19 mouse cellular contexts compared by ENCODE assay signal in genomic region chr16:7728186-7728585, GRCm38 (mm10).
A peak's percentile ranks its signal among the peaks of the same experiment; 100 is the strongest.
DNase-seq lines count a peak whose midpoint lies in the region; ATAC-seq and TF ChIP-seq lines count a peak whose summit lies in the region.
"Had no signal": no experiment of that assay in that cellular context is flagged by ENCODE, and none has a peak within 500 bp of the region (broad histone marks: within the 10 kb centered on the region; RNA-seq: fewer than 3 reads in every experiment).

No protein-coding gene starts in this region.

- intact Hi-C loops in gastrocnemius, adult 2 months (cut with DNase I), result no loop called here

- H3K4me2 ChIP-seq in liver, postnatal 0 days (ENCODE audit: low read depth, low read length), result no peak overlapping the region
- no peak overlapping the region for H3K4me2 ChIP-seq in neural tube, embryonic 15.5 days
- H3K4me2 ChIP-seq: embryonic facial prominence, embryonic 15.5 days; heart, embryonic 11.5 days; hindbrain, embryonic 12.5 days; liver, embryonic 13.5 days; lung, embryonic 15.5 days; neural tube, embryonic 12.5 days had no signal

- 53% methylated on average over 2 of the region's 2 CpGs for WGBS in liver, adult 2 months
- WGBS in liver, postnatal 0 days (ENCODE audit: insufficient replicate concordance), result 61% methylated on average over 2 of the region's 2 CpGs
- 76% methylated on average over 2 of the region's 2 CpGs for WGBS in neural tube, embryonic 15.5 days

- H3K4me3 ChIP-seq in gastrocnemius, adult 2 months, result no peak overlapping the region
- H3K4me3 ChIP-seq in liver, adult 2 months (ENCODE audit: insufficient read depth, low read depth, low read length), result no peak overlapping the region
- no peak overlapping the region for H3K4me3 ChIP-seq in liver, postnatal 0 days (ENCODE audit: low read depth, low read length)
- no peak overlapping the region for H3K4me3 ChIP-seq in neural tube, embryonic 15.5 days (replicated peaks)
- H3K4me3 ChIP-seq: embryonic facial prominence, embryonic 15.5 days; hindbrain, embryonic 12.5 days; liver, embryonic 13.5 days; lung, embryonic 15.5 days; neural tube, embryonic 12.5 days had no signal

- no peaks in the 10 kb centered on the region for H3K27me3 ChIP-seq in liver, adult 2 months (ENCODE audit: control insufficient read depth, insufficient read depth, low read length)
- no peaks in the 10 kb centered on the region for H3K27me3 ChIP-seq in liver, postnatal 0 days (ENCODE audit: insufficient read depth, low read length)
- no peaks in the 10 kb centered on the region for H3K27me3 ChIP-seq in neural tube, embryonic 15.5 days (replicated peaks)
- H3K27me3 ChIP-seq: CH12.LX; embryonic facial prominence, embryonic 15.5 days; hindbrain, embryonic 12.5 days; liver, embryonic 13.5 days; lung, embryonic 15.5 days; neural tube, embryonic 12.5 days had no signal

- DNase-seq in gastrocnemius, adult 2 months, result peak; percentile 25
- no peak for DNase-seq in gastrocnemius, postnatal 25 days
- DNase-seq in liver, adult 2 months (ENCODE audit: extremely low read depth, low read depth, low spot score), result peak; percentile 21
- DNase-seq in liver, postnatal 0 days, result no peak
- DNase-seq in Muller cell, postnatal 12 days (ENCODE audit: inconsistent ontology term), result peak; percentile 10
- peak; percentile 4 for DNase-seq in adrenal gland, postnatal 25 days
- DNase-seq: cerebellum, adult 9-11 months; kidney, adult 18-20 months; liver, embryonic 13.5 days; lung, postnatal 4 days had no signal

- H3K27ac ChIP-seq in gastrocnemius, adult 2 months, result no peak overlapping the region
- no peak overlapping the region for H3K27ac ChIP-seq in liver, adult 2 months (replicated peaks; ENCODE audit: insufficient read depth, low read depth, low read length)
- H3K27ac ChIP-seq in liver, postnatal 0 days (ENCODE audit: low read depth), result no peak overlapping the region
- H3K27ac ChIP-seq in neural tube, embryonic 15.5 days (replicated peaks), result no peak overlapping the region
- H3K27ac ChIP-seq: embryonic facial prominence, embryonic 15.5 days; hindbrain, embryonic 12.5 days; kidney, postnatal 0 days; liver, embryonic 13.5 days; lung, embryonic 15.5 days; neural tube, embryonic 12.5 days had no signal

- H3K9ac ChIP-seq in liver, adult 2 months (ENCODE audit: low read depth, low read length), result no peak overlapping the region
- H3K9ac ChIP-seq in liver, postnatal 0 days (replicated peaks), result no peak overlapping the region
- H3K9ac ChIP-seq in neural tube, embryonic 15.5 days (replicated peaks), result no peak overlapping the region
- H3K9ac ChIP-seq: embryonic facial prominence, embryonic 15.5 days; hindbrain, embryonic 12.5 days; liver, embryonic 13.5 days; lung, embryonic 15.5 days; neural tube, embryonic 12.5 days had no signal

- no peak for TF ChIP-seq EP300 in liver, postnatal 0 days (IDR thresholded peaks at IDR 0.05; ENCODE audit: low read depth)

- no peaks in the 10 kb centered on the region for H3K9me3 ChIP-seq in liver, postnatal 0 days (ENCODE audit: low read length)
- H3K9me3 ChIP-seq in neural tube, embryonic 15.5 days (replicated peaks), result no peaks in the 10 kb centered on the region; the same call in 1 of the 2 replicates
- H3K9me3 ChIP-seq: embryonic facial prominence, embryonic 15.5 days; hindbrain, embryonic 12.5 days; liver, embryonic 13.5 days; lung, embryonic 15.5 days had no signal

- no peaks in the 10 kb centered on the region for H3K79me2 ChIP-seq in liver, adult 2 months (ENCODE audit: control insufficient read depth, insufficient read depth, low read length)

- no peak for TF ChIP-seq POLR2A in liver, adult 2 months (IDR thresholded peaks at IDR 0.05; ENCODE audit: extremely low read depth, insufficient read depth, low read length)

- TF ChIP-seq CTCF in gastrocnemius, adult 2 months (IDR thresholded peaks at IDR 0.05), result no peak
- TF ChIP-seq CTCF in liver, adult 2 months (IDR thresholded peaks at IDR 0.05; ENCODE audit: low read depth, low read length), result no peak
- TF ChIP-seq CTCF in liver, postnatal 0 days (IDR thresholded peaks at IDR 0.05; ENCODE audit: low read depth), result no peak

- H3K36me3 ChIP-seq in liver, adult 2 months (ENCODE audit: control insufficient read depth, insufficient read depth, low read length), result no peaks in the 10 kb centered on the region
- no peaks in the 10 kb centered on the region for H3K36me3 ChIP-seq in liver, postnatal 0 days (replicated peaks; ENCODE audit: insufficient read depth, low read length)
- no peaks in the 10 kb centered on the region for H3K36me3 ChIP-seq in neural tube, embryonic 15.5 days
- H3K36me3 ChIP-seq: embryonic facial prominence, embryonic 15.5 days; hindbrain, embryonic 12.5 days; liver, embryonic 13.5 days; lung, embryonic 15.5 days; neural tube, embryonic 12.5 days had no signal

- H3K4me1 ChIP-seq in liver, adult 2 months (ENCODE audit: control insufficient read depth, insufficient read depth, low read length), result no peaks in the 10 kb centered on the region
- no peaks in the 10 kb centered on the region for H3K4me1 ChIP-seq in liver, postnatal 0 days (ENCODE audit: insufficient read depth)
- H3K4me1 ChIP-seq in neural tube, embryonic 15.5 days, result no peaks in the 10 kb centered on the region
- H3K4me1 ChIP-seq: embryonic facial prominence, embryonic 15.5 days; hindbrain, embryonic 12.5 days; liver, embryonic 13.5 days; lung, embryonic 15.5 days; neural tube, embryonic 12.5 days had no signal

- no peak for ATAC-seq in liver, postnatal 0 days
- no peak for ATAC-seq in neural tube, embryonic 15.5 days (ENCODE audit: low FRiP score)
- ATAC-seq in granulocyte monocyte progenitor cell, adult 5-6 weeks (replicated peaks; ENCODE audit: poor library complexity, severe bottlenecking), result no peak

Comparison
In these comparisons a context has a peak if more than half of its experiments do, and no peak if none do; other contexts are left out.
1. DNase-seq: peak in gastrocnemius, adult 2 months (single experiment), liver, adult 2 months (single experiment), Muller cell, postnatal 12 days (single experiment) and adrenal gland, postnatal 25 days (single experiment); none in gastrocnemius, postnatal 25 days (single experiment) and liver, postnatal 0 days (single experiment).